Mouse (Mus musculus): ENCODE results near the gene Thap3.

GRCm38 (mm10) chr4:152010091-152010706, 21.4 kb upstream of the Thap3 start:
- TF ChIP-seq CTCF (IDR thresholded peaks at IDR 0.05; ENCODE audit: low read depth, low read length) (no peak), GATA1 (IDR thresholded peaks at IDR 0.05; ENCODE audit: borderline replicate concordance, low read length) (no peak), TAL1 (conservative IDR thresholded peaks at IDR 0.05; ENCODE audit: low read depth, low read length) (no peak), POLR2AphosphoS5 (IDR thresholded peaks at IDR 0.05; ENCODE audit: insufficient replicate concordance, low read depth, low read length) (no peak), GATA2 (IDR thresholded peaks at IDR 0.05; ENCODE audit: borderline replicate concordance, low read depth, low read length) (no peak)
